Mouse (Mus musculus): ENCODE data around the gene Hexim2.

Gene Hexim2

GRCm38 (mm10) chr11:103131701-103132575 lies at the start of gene Hexim2:
TSS of gene Hexim2 (plus strand) at chr11:103132429.
- peak; percentile 68 to 79 for DNase-seq (ENCODE audit: low spot score in 2 of 2)

GRCm38 (mm10) chr11:103093306-103093705 lies 38.9 kb upstream of the Hexim2 start:
- DNase-seq (ENCODE audit: low spot score in 2 of 2) = no peak

GRCm38 (mm10) chr11:103093862-103094833 lies 38.1 kb upstream of the Hexim2 start:
- DNase-seq (ENCODE audit: low spot score in 2 of 2) = peak in 1 of 2 experiments; percentile 60

GRCm38 (mm10) chr11:103095107-103095670 lies 37.0 kb upstream of the Hexim2 start:
- no peak for DNase-seq (ENCODE audit: low spot score in 2 of 2)

GRCm38 (mm10) chr11:103095801-103096200 lies 36.4 kb upstream of the Hexim2 start:
- no peak for DNase-seq (ENCODE audit: low spot score in 2 of 2)

- DNase-seq (ENCODE audit: low spot score in 2 of 2) = no peak
Measured at GRCm38 (mm10) chr11:103096979-103097894, 35.0 kb upstream of the Hexim2 start.

GRCm38 (mm10) chr11:103098531-103099190 lies 33.6 kb upstream of the Hexim2 start:
- DNase-seq (ENCODE audit: low spot score in 2 of 2) = peak in 1 of 2 experiments; percentile 23

- no peak for DNase-seq (ENCODE audit: low spot score in 2 of 2)
Measured at GRCm38 (mm10) chr11:103099352-103099940, 32.8 kb upstream of the Hexim2 start.

GRCm38 (mm10) chr11:103100361-103100760 lies 31.9 kb upstream of the Hexim2 start:
- no peak for DNase-seq (ENCODE audit: low spot score in 2 of 2)

GRCm38 (mm10) chr11:103101481-103101865 lies 30.8 kb upstream of the Hexim2 start, which contains the start of the genes Plcd3 and Acbd4:
TSS of gene Plcd3 (minus strand) at chr11:103101658.
TSS of gene Acbd4 (plus strand) at chr11:103101682.
- peak; percentile 90 for DNase-seq (ENCODE audit: low spot score in 2 of 2)

- peak; percentile 84 to 85 for DNase-seq (ENCODE audit: low spot score in 2 of 2)
Measured at GRCm38 (mm10) chr11:103101866-103102501, 30.2 kb upstream of the Hexim2 start.

- peak; percentile 97 to 98 for DNase-seq (ENCODE audit: low spot score in 2 of 2)
Measured at GRCm38 (mm10) chr11:103102725-103103349, 29.4 kb upstream of the Hexim2 start.

- no peak for DNase-seq (ENCODE audit: low spot score in 2 of 2)
Measured at GRCm38 (mm10) chr11:103103621-103104020, 28.6 kb upstream of the Hexim2 start.

GRCm38 (mm10) chr11:103104469-103104868 lies 27.8 kb upstream of the Hexim2 start:
- no peak for DNase-seq (ENCODE audit: low spot score in 2 of 2)

- no peak for DNase-seq (ENCODE audit: low spot score in 2 of 2)
Measured at GRCm38 (mm10) chr11:103105180-103105725, 27.0 kb upstream of the Hexim2 start.

- DNase-seq (ENCODE audit: low spot score in 2 of 2) = no peak
Measured at GRCm38 (mm10) chr11:103105810-103106209, 26.4 kb upstream of the Hexim2 start.

- no peak for DNase-seq (ENCODE audit: low spot score in 2 of 2)
Measured at GRCm38 (mm10) chr11:103106386-103106785, 25.8 kb upstream of the Hexim2 start.

- no peak for DNase-seq (ENCODE audit: low spot score in 2 of 2)
Measured at GRCm38 (mm10) chr11:103111301-103111700, 20.9 kb upstream of the Hexim2 start.
